Mouse (Mus musculus) CH12.LX (cell line): ENCODE measurements around the gene Glra3. TPM values are rescaled to one million over a fixed set of nuclear protein-coding genes. Genes with fewer than 3 reads are reported as not detected.

Experiments used
- DNase-seq: peaks from one replicate; pipeline ENCODE4 v3.0.0-alpha.2; 2013; ENCODE audit errors: extremely low read depth
- H3K27ac ChIP-seq: 2 replicates; pipeline ENCODE4 v1.5.1; 2012; ENCODE audit warnings: low read depth, mild to moderate bottlenecking, control low read depth, moderate library complexity; ENCODE audit not compliant: insufficient read depth
- H3K27me3 ChIP-seq: replicated peaks from 2 replicates; pipeline ENCODE3; 2012; ENCODE audit warnings: inconsistent platforms
- H3K36me3 ChIP-seq, 2 experiments: replicated peaks in 1 of 2; 2 replicates each; pipeline versions ENCODE3 to v1.6.1; 2012; ENCODE audit warnings: inconsistent platforms in 1 of 2, low read length in 1 of 2, mild to moderate bottlenecking in 1 of 2, mixed read lengths in 1 of 2, moderate library complexity in 1 of 2; ENCODE audit not compliant: control insufficient read depth in 1 of 2, insufficient read depth in 1 of 2
- H3K4me1 ChIP-seq, 2 experiments: 2 replicates each; pipeline ENCODE4 v1.6.1; 2012; ENCODE audit warnings: inconsistent platforms in 1 of 2, moderate library complexity in 1 of 2; ENCODE audit not compliant: insufficient read depth in 2 of 2, control insufficient read depth in 1 of 2
- H3K4me2 ChIP-seq: 2 replicates; pipeline ENCODE4 v1.6.1; 2012; ENCODE audit warnings: low read depth, mild to moderate bottlenecking, control low read depth; ENCODE audit not compliant: poor library complexity, insufficient read depth, severe bottlenecking
- H3K4me3 ChIP-seq, 3 experiments: fragments of 150-350 bp in 1 of 3; sonication (generic) in 1 of 3; replicated peaks in 1 of 3; 2 replicates each; pipeline versions ENCODE3 to v1.5.1; 2011 to 2012; ENCODE audit warnings: low read depth in 2 of 3, low read length in 2 of 3, mild to moderate bottlenecking in 2 of 3, moderate library complexity in 2 of 3, control low read depth in 1 of 3, improper control_type of control experiment in 1 of 3, inconsistent platforms in 1 of 3, mixed read lengths in 1 of 3; ENCODE audit not compliant: poor library complexity in 1 of 3
- H3K79me2 ChIP-seq: replicated peaks from 2 replicates; pipeline ENCODE4 v1.6.1; 2012; ENCODE audit warnings: mild to moderate bottlenecking, moderate library complexity; ENCODE audit not compliant: control insufficient read depth, poor library complexity, insufficient read depth, severe bottlenecking; ENCODE audit errors: extremely low read depth
- H3K9ac ChIP-seq: 2 replicates; pipeline ENCODE4 v1.6.1; 2012; ENCODE audit warnings: low read depth, mild to moderate bottlenecking, control low read depth, moderate library complexity; ENCODE audit not compliant: insufficient read depth
- H3K9me3 ChIP-seq: replicated peaks from 2 replicates; pipeline ENCODE3; 2012; ENCODE audit warnings: low read length, inconsistent platforms, mixed read lengths
- BHLHE40 ChIP-seq: IDR thresholded peaks from 2 replicates; pipeline ENCODE4 v1.6.1; 2011; ENCODE audit warnings: mild to moderate bottlenecking, low read depth, low read length, improper control_type of control experiment
- CHD1 ChIP-seq: IDR thresholded peaks from 2 replicates; pipeline ENCODE4 v1.6.1; 2012; ENCODE audit warnings: low read depth, low read length, improper control_type of control experiment, inconsistent platforms
- CHD2 ChIP-seq: IDR thresholded peaks from 2 replicates; pipeline ENCODE4 v1.6.1; 2011; ENCODE audit warnings: low read length, improper control_type of control experiment
- CTCF ChIP-seq, 2 experiments: IDR thresholded peaks in 1 of 2; conservative IDR thresholded peaks in 1 of 2; 2 replicates each; pipeline ENCODE4 v1.5.1; 2011 to 2012; ENCODE audit warnings: low read depth in 2 of 2, low read length in 2 of 2, improper control_type of control experiment in 1 of 2, inconsistent platforms in 1 of 2, mild to moderate bottlenecking in 1 of 2, moderate library complexity in 1 of 2
- E2F4 ChIP-seq: IDR thresholded peaks from 2 replicates; pipeline ENCODE4 v1.6.1; 2011; ENCODE audit warnings: low read depth, low read length, improper control_type of control experiment; ENCODE audit not compliant: insufficient replicate concordance
- EP300 ChIP-seq: IDR thresholded peaks from 2 replicates; pipeline ENCODE4 v1.6.1; 2011; ENCODE audit warnings: low read length, improper control_type of control experiment
- ETS1 ChIP-seq: conservative IDR thresholded peaks from 2 replicates; pipeline ENCODE4 v1.6.1; 2012; ENCODE audit warnings: low read depth, mild to moderate bottlenecking, inconsistent platforms, low read length, improper control_type of control experiment, moderate library complexity
- GABPA ChIP-seq: IDR thresholded peaks from 2 replicates; pipeline ENCODE4 v1.6.1; 2012; ENCODE audit warnings: low read depth, low read length, improper control_type of control experiment, inconsistent platforms; ENCODE audit not compliant: insufficient replicate concordance
- IRF4 ChIP-seq: IDR thresholded peaks from 2 replicates; pipeline ENCODE4 v1.6.1; 2014; ENCODE audit warnings: low read depth, mild to moderate bottlenecking, inconsistent platforms, low read length, improper control_type of control experiment
- JUN ChIP-seq: IDR thresholded peaks from 2 replicates; pipeline ENCODE4 v1.6.1; 2011; ENCODE audit warnings: low read depth, mild to moderate bottlenecking, low read length, improper control_type of control experiment, moderate library complexity; ENCODE audit not compliant: insufficient read depth
- KAT2A ChIP-seq: IDR thresholded peaks from 2 replicates; pipeline ENCODE4 v1.6.1; 2012; ENCODE audit warnings: low read length, improper control_type of control experiment, inconsistent platforms; ENCODE audit not compliant: insufficient replicate concordance
- MAFK ChIP-seq: IDR thresholded peaks from 2 replicates; pipeline ENCODE4 v1.6.1; 2011; ENCODE audit warnings: low read length, improper control_type of control experiment; ENCODE audit not compliant: insufficient replicate concordance
- MAZ ChIP-seq: IDR thresholded peaks from 2 replicates; pipeline ENCODE4 v1.6.1; 2012; ENCODE audit warnings: low read depth, mild to moderate bottlenecking, inconsistent platforms, low read length, improper control_type of control experiment, moderate library complexity
- MEF2A ChIP-seq: IDR thresholded peaks from 2 replicates; pipeline ENCODE4 v1.6.1; 2014; ENCODE audit warnings: low read depth, mild to moderate bottlenecking, inconsistent platforms, low read length, improper control_type of control experiment, borderline replicate concordance
- MXI1 ChIP-seq: IDR thresholded peaks from 2 replicates; pipeline ENCODE4 v1.6.1; 2011; ENCODE audit warnings: mild to moderate bottlenecking, low read depth, low read length, improper control_type of control experiment
- NELFE ChIP-seq: IDR thresholded peaks from 2 replicates; pipeline ENCODE4 v1.6.1; 2011; ENCODE audit warnings: low read depth, low read length, improper control_type of control experiment
- POLR2A ChIP-seq: IDR thresholded peaks from 2 replicates; pipeline ENCODE4 v1.6.1; 2011; ENCODE audit warnings: low read depth, mild to moderate bottlenecking, improper control_type of control experiment, low read length
- POLR2AphosphoS2 ChIP-seq: IDR thresholded peaks from 2 replicates; pipeline ENCODE4 v1.6.1; 2011; ENCODE audit warnings: low read depth, low read length, improper control_type of control experiment
- SIN3A ChIP-seq: IDR thresholded peaks from 2 replicates; pipeline ENCODE4 v1.6.1; 2012; ENCODE audit warnings: low read length, improper control_type of control experiment, inconsistent platforms
- TCF12 ChIP-seq: IDR thresholded peaks from 2 replicates; pipeline ENCODE4 v1.6.1; 2014; ENCODE audit warnings: low read depth, mild to moderate bottlenecking, inconsistent platforms, low read length, improper control_type of control experiment
- UBTF ChIP-seq: IDR thresholded peaks from 2 replicates; pipeline ENCODE4 v1.6.1; 2012; ENCODE audit warnings: low read depth, mild to moderate bottlenecking, inconsistent platforms, low read length, improper control_type of control experiment, moderate library complexity
- USF1 ChIP-seq: IDR thresholded peaks from 2 replicates; pipeline ENCODE4 v1.6.1; 2014; ENCODE audit warnings: low read depth, mild to moderate bottlenecking, inconsistent platforms, low read length, improper control_type of control experiment
- USF2 ChIP-seq: conservative IDR thresholded peaks from 2 replicates; pipeline ENCODE4 v1.6.1; 2011; ENCODE audit warnings: low read depth, low read length, improper control_type of control experiment
- ZKSCAN1 ChIP-seq: IDR thresholded peaks from 2 replicates; pipeline ENCODE4 v1.6.1; 2012; ENCODE audit warnings: low read depth, inconsistent platforms, low read length, improper control_type of control experiment, borderline replicate concordance
- ZMIZ1 ChIP-seq: IDR thresholded peaks from 2 replicates; pipeline ENCODE4 v1.6.1; 2012; ENCODE audit warnings: low read depth, mild to moderate bottlenecking, inconsistent platforms, low read length, improper control_type of control experiment
- ZNF384 ChIP-seq: IDR thresholded peaks from 2 replicates; pipeline ENCODE4 v1.6.1; 2012; ENCODE audit warnings: low read depth, low read length, improper control_type of control experiment, inconsistent platforms
- dilution Hi-C: fragments of 300-500 bp; cut with MboI; formaldehyde crosslinking; loops from 2 replicates; pipeline ENCODE4 v1.14.3; 2020; ENCODE audit warnings: low sequenced_read_pairs; ENCODE audit not compliant: extremely low pct_unique_long_range_greater_than_20kb, extremely low pct_ligation_motif_present
- in situ Hi-C: fragments of 300-500 bp; cut with MboI; formaldehyde crosslinking; loops from 3 replicates; pipeline ENCODE4 v1.14.3; 2019; ENCODE audit warnings: low sequenced_read_pairs, low pct_ligation_motif_present, low pct_unique_long_range_greater_than_20kb, mixed read lengths
- polyA plus RNA-seq: library from polyadenylated mRNA; unstranded; fragments of >175 nt; gene quantifications from 2 replicates; pipeline ENCODE4 v1.2.1, GENCODE M21; 2012; ENCODE audit warnings: low read depth; ENCODE audit not compliant: insufficient read length
- total RNA-seq, 2 experiments: library from RNA; depleted of rRNA; stranded (reverse); fragments of 300-350 nt in 1 of 2; fragments of >200 nt in 1 of 2; gene quantifications; 2 replicates each; pipeline ENCODE4 v1.2.3; 2012 to 2014

Gene Glra3
- total and polyA plus RNA-seq, 3 experiments = not detected

DNA sequence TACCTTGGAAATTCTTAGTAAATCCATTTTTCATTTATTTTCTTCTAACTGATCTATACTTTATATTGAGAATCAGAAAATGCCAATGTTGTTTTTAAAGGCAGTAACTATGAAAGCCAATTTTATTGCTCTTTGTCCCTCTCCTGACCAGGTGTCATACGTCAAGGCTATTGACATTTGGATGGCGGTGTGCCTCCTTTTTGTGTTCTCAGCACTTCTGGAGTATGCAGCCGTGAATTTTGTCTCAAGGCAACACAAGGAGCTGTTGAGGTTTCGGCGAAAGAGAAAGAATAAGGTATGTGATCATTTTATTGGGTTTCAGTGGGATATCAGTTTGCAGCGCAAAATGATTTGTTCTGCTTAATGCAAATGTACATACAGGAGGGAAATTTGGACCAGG, 170.0 kb downstream of the Glra3 start:
- peaks cover 7% of the 10 kb centered on the region for H3K9me3 ChIP-seq
- H3K27ac ChIP-seq = no peak overlapping the region
- dilution Hi-C loops (no loop called here), in situ Hi-C loops (no loop called here)
- no peaks in the 10 kb centered on the region for H3K27me3 ChIP-seq
- no peaks in the 10 kb centered on the region for H3K4me1 ChIP-seq
- DNase-seq = no peak
- TF ChIP-seq CTCF (conservative IDR thresholded peaks at IDR 0.05 in 1 of 2, IDR thresholded peaks at IDR 0.05 in 1 of 2; ENCODE audit: low read depth in 2 of 2, low read length in 2 of 2) = no peak
- TF ChIP-seq ETS1 = no peak
- no peak for TF ChIP-seq CHD1
- no peak for TF ChIP-seq EP300
- no peak for TF ChIP-seq SIN3A
- no peak for TF ChIP-seq POLR2A
- no peak for TF ChIP-seq JUN
- TF ChIP-seq MAZ = no peak
- TF ChIP-seq USF1 = no peak
- TF ChIP-seq USF2 = no peak
- no peak for TF ChIP-seq CHD2
- TF ChIP-seq BHLHE40 = no peak
- no peak for TF ChIP-seq ZMIZ1
- TF ChIP-seq UBTF = no peak
- TF ChIP-seq GABPA = no peak
- TF ChIP-seq NELFE = no peak
- no peak for TF ChIP-seq POLR2AphosphoS2
- TF ChIP-seq, all 38 proteins: peak for 0
- Histone ChIP-seq H3K4me2 (no peak overlapping the region), H3K36me3 (no peaks in the 10 kb centered on the region), H3K4me3 (no peak overlapping the region), H3K9ac (no peak overlapping the region), H3K79me2 (no peaks in the 10 kb centered on the region)

DNA sequence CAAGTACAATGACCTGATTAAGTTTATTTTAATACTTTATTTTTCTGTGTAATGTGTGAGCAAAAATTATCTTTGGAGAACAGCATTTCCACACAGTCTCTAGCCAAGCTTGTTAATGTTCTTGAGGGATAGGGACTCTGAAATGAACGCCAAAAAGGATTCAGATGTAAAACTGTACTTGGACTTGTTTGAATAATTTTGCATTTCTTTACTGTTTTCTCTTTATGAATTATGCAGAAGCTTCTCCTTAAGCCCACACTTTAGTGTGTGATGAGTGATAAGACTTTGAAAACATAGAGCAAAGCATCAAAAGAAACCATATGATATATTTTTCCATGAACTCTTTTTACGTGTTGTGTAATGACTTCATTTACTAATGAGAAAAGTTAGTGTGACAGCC, 189.1 kb downstream of the Glra3 start:
- H3K36me3 ChIP-seq = no peaks in the 10 kb centered on the region
- H3K27me3 ChIP-seq = no peaks in the 10 kb centered on the region
- no peak overlapping the region for H3K4me3 ChIP-seq
- TF ChIP-seq E2F4 = no peak
- no peak for TF ChIP-seq USF1
- TF ChIP-seq UBTF = no peak
- no peak for TF ChIP-seq MAFK
- TF ChIP-seq KAT2A = no peak
- no peak for TF ChIP-seq ETS1
- TF ChIP-seq IRF4 = no peak
- TF ChIP-seq GABPA = no peak
- TF ChIP-seq BHLHE40 = no peak
- no peak for TF ChIP-seq JUN
- no peak for TF ChIP-seq MXI1
- TF ChIP-seq MEF2A = no peak
- no peak for TF ChIP-seq TCF12
- no peak for TF ChIP-seq ZKSCAN1
- no peak for TF ChIP-seq NELFE
- TF ChIP-seq ZNF384 = no peak
- H3K27ac ChIP-seq = no peak overlapping the region
- DNase-seq = no peak
- peaks cover 4% of the 10 kb centered on the region for H3K9me3 ChIP-seq
- in situ Hi-C loops = no loop called here
- H3K79me2 ChIP-seq = no peaks in the 10 kb centered on the region
- dilution Hi-C loops = no loop called here
- H3K4me2 ChIP-seq = no peak overlapping the region
- no peaks in the 10 kb centered on the region for H3K4me1 ChIP-seq
- H3K9ac ChIP-seq = no peak overlapping the region
